In the genomic region with DNA sequence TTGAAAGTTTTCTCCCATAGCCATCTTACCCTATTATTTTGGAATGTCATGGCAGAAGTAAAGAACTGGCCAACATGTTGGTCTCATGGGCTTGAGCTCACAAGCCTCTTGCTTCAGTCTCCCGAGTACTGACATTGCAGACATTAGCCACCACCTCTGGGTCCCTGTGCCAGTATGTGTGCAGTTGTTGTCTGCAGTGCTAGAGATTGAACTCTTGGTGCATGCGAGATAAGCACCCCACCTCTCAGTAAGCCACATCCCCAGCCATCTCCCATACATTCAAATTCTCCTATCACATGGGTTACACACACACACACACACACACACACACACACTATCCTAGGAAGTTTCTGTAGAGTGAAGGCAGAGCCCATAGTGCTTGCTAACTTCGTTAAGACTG, we compare ENCODE assay signal across 30 mouse cellular contexts. TPM values are rescaled to one million over a fixed set of nuclear protein-coding genes. Genes with fewer than 3 reads are reported as not detected.
DNase-seq lines count a peak whose midpoint lies in the region; ATAC-seq lines count a peak whose summit lies in the region.
"Had no signal": no experiment of that assay in that cellular context is flagged by ENCODE, and none has a peak within 500 bp of the region (broad histone marks: within the 10 kb centered on the region; RNA-seq: fewer than 3 reads in every experiment).

No protein-coding gene starts in this region.

- H3K27ac ChIP-seq in liver, embryonic 16.5 days (ENCODE audit: low read length): peak overlapping the region; percentile 73
- H3K27ac ChIP-seq: embryonic facial prominence, embryonic 10.5 days; embryonic facial prominence, embryonic 15.5 days; forebrain, embryonic 15.5 days; hindbrain, embryonic 12.5 days; kidney, postnatal 0 days; limb, embryonic 10.5 days; limb, embryonic 15.5 days; lung, embryonic 15.5 days; midbrain, embryonic 15.5 days; neural tube, embryonic 12.5 days had no signal

- peaks cover 82% of the 10 kb centered on the region for H3K4me1 ChIP-seq in erythroblast, embryonic 14.5 days (ENCODE audit: control insufficient read depth)
- H3K4me1 ChIP-seq in liver, embryonic 16.5 days (ENCODE audit: control insufficient read depth, low read depth, low read length): peaks cover 51% of the 10 kb centered on the region
- H3K4me1 ChIP-seq: embryonic facial prominence, embryonic 15.5 days; forebrain, embryonic 15.5 days; hindbrain, embryonic 12.5 days; limb, embryonic 10.5 days; limb, embryonic 15.5 days; lung, embryonic 15.5 days; midbrain, embryonic 15.5 days; neural tube, embryonic 12.5 days had no signal

- WGBS in liver, embryonic 16.5 days (ENCODE audit: insufficient replicate concordance): 25% methylated on average over 3 of the region's 3 CpGs

- H3K36me3 ChIP-seq in erythroblast, embryonic 14.5 days (ENCODE audit: control insufficient read depth): peaks cover 15% of the 10 kb centered on the region
- H3K36me3 ChIP-seq in liver, embryonic 16.5 days (ENCODE audit: control insufficient read depth, insufficient read depth): no peaks in the 10 kb centered on the region
- H3K36me3 ChIP-seq: embryonic facial prominence, embryonic 10.5 days; embryonic facial prominence, embryonic 15.5 days; forebrain, embryonic 15.5 days; heart, embryonic 10.5 days; heart, embryonic 15.5 days; hindbrain, embryonic 12.5 days; limb, embryonic 10.5 days; limb, embryonic 15.5 days; lung, embryonic 15.5 days; midbrain, embryonic 15.5 days; neural tube, embryonic 12.5 days had no signal

- no peaks in the 10 kb centered on the region for H3K27me3 ChIP-seq in erythroblast, embryonic 14.5 days (ENCODE audit: control insufficient read depth)
- no peaks in the 10 kb centered on the region; the same call in 1 of the 2 replicates for H3K27me3 ChIP-seq in liver, embryonic 16.5 days (ENCODE audit: control insufficient read depth, insufficient read depth, low read depth, low read length)
- H3K27me3 ChIP-seq: embryonic facial prominence, embryonic 15.5 days; forebrain, embryonic 15.5 days; heart, embryonic 15.5 days; hindbrain, embryonic 12.5 days; limb, embryonic 15.5 days; lung, embryonic 15.5 days; midbrain, embryonic 15.5 days; neural tube, embryonic 12.5 days had no signal

- peaks cover 12% of the 10 kb centered on the region for H3K9me3 ChIP-seq in erythroblast, embryonic 14.5 days (ENCODE audit: control insufficient read depth, low read length)
- H3K9me3 ChIP-seq in liver, embryonic 16.5 days (replicated peaks; ENCODE audit: control insufficient read depth, low read length): peaks cover 3% of the 10 kb centered on the region
- H3K9me3 ChIP-seq: embryonic facial prominence, embryonic 15.5 days; forebrain, embryonic 15.5 days; heart, embryonic 10.5 days; heart, embryonic 15.5 days; hindbrain, embryonic 12.5 days; limb, embryonic 10.5 days; limb, embryonic 15.5 days; lung, embryonic 15.5 days; midbrain, embryonic 15.5 days; neural tube, embryonic 12.5 days had no signal

- no peak for ATAC-seq in erythroblast, adult 5-6 weeks (replicated peaks; ENCODE audit: low FRiP score, poor library complexity, severe bottlenecking)
- ATAC-seq in liver, embryonic 16.5 days (ENCODE audit: low read depth): peak; percentile 92
- ATAC-seq: forebrain, embryonic 15.5 days; intestine, embryonic 16.5 days; midbrain, embryonic 15.5 days had no signal

- H3K9ac ChIP-seq in liver, embryonic 16.5 days (ENCODE audit: low read depth, low read length): peak overlapping the region; percentile 24; the same call in 1 of the 2 replicates
- H3K9ac ChIP-seq: embryonic facial prominence, embryonic 15.5 days; forebrain, embryonic 15.5 days; heart, embryonic 15.5 days; hindbrain, embryonic 12.5 days; limb, embryonic 15.5 days; lung, embryonic 15.5 days; midbrain, embryonic 15.5 days; neural tube, embryonic 12.5 days had no signal

- peak overlapping the region; percentile 39; the same call in 1 of the 2 replicates for H3K4me2 ChIP-seq in liver, embryonic 16.5 days (ENCODE audit: low read depth, low read length)
- H3K4me2 ChIP-seq: embryonic facial prominence, embryonic 15.5 days; forebrain, embryonic 15.5 days; heart, embryonic 15.5 days; hindbrain, embryonic 12.5 days; limb, embryonic 15.5 days; lung, embryonic 15.5 days; midbrain, embryonic 15.5 days; neural tube, embryonic 12.5 days had no signal

- DNase-seq in testis, postnatal 10 days (ENCODE audit: low spot score): peak; percentile 17
- no peak for DNase-seq in testis, postnatal 14 days (ENCODE audit: low spot score)
- no peak for DNase-seq in urinary bladder, adult 18-20 months (ENCODE audit: low spot score in 2 of 2)
- no peak for DNase-seq in kidney, postnatal 10 days
- no peak for DNase-seq in lung, postnatal 4 days
- DNase-seq: adrenal gland, adult 8-10 months; cerebellum, adult 8-10 months; cerebellum, postnatal 25 days; heart, postnatal 36 days; kidney, adult 8-10 months; layer of hippocampus, postnatal 36 days; lung, postnatal 36 days; thymus, adult 18-20 months; thymus, postnatal 25 days had no signal

- H3K4me3 ChIP-seq in erythroblast, embryonic 14.5 days (replicated peaks): peak overlapping the region; percentile 22
- no peak overlapping the region for H3K4me3 ChIP-seq in liver, embryonic 16.5 days (ENCODE audit: low read depth, low read length)
- H3K4me3 ChIP-seq: embryonic facial prominence, embryonic 10.5 days; embryonic facial prominence, embryonic 15.5 days; forebrain, embryonic 15.5 days; heart, embryonic 10.5 days; heart, embryonic 15.5 days; hindbrain, embryonic 12.5 days; limb, embryonic 10.5 days; limb, embryonic 15.5 days; lung, embryonic 15.5 days; midbrain, embryonic 15.5 days; neural tube, embryonic 12.5 days had no signal

RNA-seq across cellular contexts. Expression of gene Gmpr, which starts 7.3 kb away (rescaled TPM):
- 229 and 320 TPM in 2 replicates for polyA plus RNA-seq in erythroblast, embryonic 14.5 days (2012)
- total RNA-seq in erythroblast, adult 5-6 weeks (2015; ENCODE audit: low replicate concordance): 0.96 and 1.3 TPM in 2 replicates
- 2.4 and 4.6 TPM in 2 replicates for total RNA-seq in erythroblast, adult 5-6 weeks (2017; ENCODE audit: low replicate concordance)
- 212 and 220 TPM in 2 replicates for polyA plus RNA-seq in liver, embryonic 16.5 days (2015; fragmentation: Nextera tagmentation; extraction: Ambion mirVana)
